Mouse (Mus musculus): ENCODE results near the gene Olfr1262.

- TF ChIP-seq CTCF (IDR thresholded peaks at IDR 0.05; ENCODE audit: low read depth, low read length) (no peak), EP300 (IDR thresholded peaks at IDR 0.05; ENCODE audit: insufficient read depth, low read depth, low read length) (no peak), POLR2A (IDR thresholded peaks at IDR 0.05; ENCODE audit: insufficient read depth, low read length) (no peak)
Measured at GRCm38 (mm10) chr2:90025477-90025876, 25.5 kb downstream of the Olfr1262 start, which contains the start of gene Olfr1264.
